Mouse (Mus musculus): Measurements from ENCODE around the gene Thsd7b.

DNA sequence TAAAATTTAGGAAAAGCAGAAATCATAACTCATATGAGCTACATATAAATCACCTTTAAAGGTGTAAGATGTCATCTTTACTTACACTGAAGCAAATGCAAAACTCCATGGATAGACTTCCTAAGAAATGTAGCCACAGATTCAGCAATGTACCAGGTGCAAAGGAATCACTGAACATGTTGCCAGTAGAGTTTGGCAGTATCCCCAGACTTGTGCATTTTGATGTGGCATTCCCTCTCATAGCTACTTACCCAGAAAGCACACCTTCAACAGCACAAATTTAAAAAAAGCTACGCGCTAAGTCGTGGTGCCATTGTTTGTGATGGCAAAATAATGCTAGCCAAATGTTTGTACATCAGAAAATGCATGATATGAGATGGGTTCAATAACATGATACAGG lies 439.6 kb downstream of the Thsd7b start:
- no peak for TF ChIP-seq GATA1 (IDR thresholded peaks at IDR 0.05; ENCODE audit: borderline replicate concordance, low read length)
- TF ChIP-seq FLI1 (IDR thresholded peaks at IDR 0.05; ENCODE audit: low read length) = no peak
